Mouse (Mus musculus): ENCODE measurements around the gene 1700020L24Rik. TPM values are rescaled to one million over a fixed set of nuclear protein-coding genes. Genes with fewer than 3 reads are reported as not detected.

Gene 1700020L24Rik
- not detected for total RNA-seq (2021)

DNA sequence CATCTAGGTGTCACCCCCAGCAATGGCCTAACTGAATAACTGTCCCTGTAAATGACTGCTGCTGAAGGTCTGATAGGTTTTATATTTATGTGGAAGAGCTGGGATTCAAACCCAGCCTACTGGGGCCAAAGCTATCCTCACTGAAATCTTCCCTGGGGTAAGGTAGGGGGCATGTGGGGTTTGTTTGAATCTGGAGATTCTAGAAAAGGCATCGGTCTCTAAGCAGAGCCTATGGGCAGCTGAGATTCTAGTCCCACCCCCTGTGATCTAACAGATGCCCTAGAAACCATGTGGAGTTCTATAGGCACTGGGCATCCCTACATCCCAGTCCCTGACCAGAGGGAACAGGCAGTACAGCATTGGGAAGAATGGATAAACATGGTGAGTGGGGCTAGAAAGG, at the start of gene 1700020L24Rik:
1700020L24Rik (plus strand) TSS at position 301 of the 400 bp plus-strand sequence.
- intact Hi-C loops (cut with DNase I): no loop called here
- no peak for DNase-seq (ENCODE audit: low spot score in 2 of 2)

DNA sequence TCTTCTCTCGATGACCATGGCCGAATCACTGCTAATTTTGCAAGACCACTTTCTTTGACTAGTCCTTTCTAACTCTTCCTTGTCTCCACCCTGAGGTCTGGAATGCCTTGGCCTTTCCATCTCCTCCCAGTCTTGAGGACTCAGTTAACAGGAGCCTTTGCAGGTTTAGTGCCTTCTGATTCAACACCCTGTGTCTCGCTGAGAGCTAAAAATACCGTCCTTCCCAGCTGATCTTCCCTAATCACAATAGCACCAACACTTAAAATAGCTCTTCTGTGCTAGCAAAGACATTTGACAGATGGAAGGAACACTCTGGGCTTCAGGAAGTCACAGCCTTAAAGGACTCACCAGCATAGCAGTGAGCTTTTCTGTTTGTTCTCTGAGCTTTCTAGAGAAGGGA, 44.4 kb upstream of the 1700020L24Rik start:
- intact Hi-C loops (cut with DNase I): no loop called here
- peak in 1 of 2 experiments; percentile 69 for DNase-seq (ENCODE audit: low spot score in 2 of 2)

DNA sequence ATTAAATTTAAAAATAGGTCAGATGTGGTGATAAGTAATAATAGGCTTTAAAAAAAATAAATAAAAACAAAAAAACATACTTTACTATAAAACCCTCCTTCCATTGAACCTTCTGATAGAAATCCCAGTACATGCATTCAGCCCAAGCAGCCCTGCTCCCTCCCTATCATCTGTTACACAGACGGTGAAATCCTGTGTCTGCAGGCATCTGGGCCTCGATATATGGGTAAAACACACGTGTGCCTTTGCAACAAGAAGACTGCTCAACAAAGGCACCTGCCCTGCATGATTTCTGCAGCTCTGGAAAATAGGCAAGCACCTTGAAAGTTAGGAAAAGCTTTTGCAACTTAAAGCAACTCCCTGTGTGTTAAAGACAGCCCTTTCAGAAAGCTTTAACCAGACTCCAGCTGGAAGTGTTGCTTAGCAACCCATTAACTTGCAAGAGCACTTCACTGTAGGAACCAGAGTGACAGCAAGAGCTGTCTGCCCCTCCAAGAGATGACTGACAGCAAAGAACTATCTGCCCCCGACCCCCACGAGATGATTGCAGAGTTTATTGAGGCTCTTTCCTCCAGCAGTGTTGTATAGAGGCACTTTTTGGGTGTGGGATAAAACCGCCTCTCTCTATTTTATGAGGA, 42.6 kb upstream of the 1700020L24Rik start:
- intact Hi-C loops (cut with DNase I): no loop called here
- DNase-seq (ENCODE audit: low spot score in 2 of 2): peak in 1 of 2 experiments; percentile 46

DNA sequence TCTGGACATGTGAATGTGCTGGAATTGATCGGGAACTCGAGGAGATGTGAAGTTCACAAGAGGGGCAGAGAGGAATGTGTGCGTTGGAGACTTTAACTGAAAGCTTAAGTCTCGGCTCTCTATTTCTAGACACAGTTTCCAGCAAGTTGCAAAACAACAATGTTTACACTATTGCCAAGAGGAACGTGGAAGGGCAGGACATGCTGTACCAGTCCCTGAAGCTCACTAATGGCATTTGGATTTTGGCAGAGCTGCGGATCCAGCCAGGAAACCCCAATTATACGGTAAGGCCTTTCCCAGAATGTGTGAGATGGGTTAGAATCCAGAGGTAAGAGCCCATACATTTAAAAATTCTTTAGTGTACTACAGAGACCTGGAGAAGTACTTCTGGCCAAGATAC, 39.9 kb upstream of the 1700020L24Rik start:
- no peak for DNase-seq (ENCODE audit: low spot score in 2 of 2)
- intact Hi-C loops (cut with DNase I): no loop called here

DNA sequence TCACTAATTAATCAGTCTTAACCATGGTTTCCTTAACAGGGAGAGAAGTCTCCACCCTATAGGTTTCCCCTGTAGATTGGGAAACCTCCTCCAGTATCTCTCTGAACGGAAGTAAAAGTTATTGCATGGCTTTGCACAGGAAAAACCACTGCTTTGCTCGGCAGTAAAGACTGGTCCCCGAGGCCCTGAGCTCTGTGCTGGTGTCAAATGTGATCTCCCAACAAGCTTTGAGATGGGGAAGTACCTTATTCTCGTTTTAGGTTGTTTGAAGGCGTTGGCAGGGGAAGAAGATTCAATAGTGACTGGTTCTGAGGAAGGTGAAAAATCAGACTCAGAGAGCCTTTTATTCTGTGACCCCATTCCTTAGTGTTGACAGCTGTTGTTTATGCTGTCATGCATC, 38.8 kb upstream of the 1700020L24Rik start:
- intact Hi-C loops (cut with DNase I): no loop called here
- no peak for DNase-seq (ENCODE audit: low spot score in 2 of 2)

DNA sequence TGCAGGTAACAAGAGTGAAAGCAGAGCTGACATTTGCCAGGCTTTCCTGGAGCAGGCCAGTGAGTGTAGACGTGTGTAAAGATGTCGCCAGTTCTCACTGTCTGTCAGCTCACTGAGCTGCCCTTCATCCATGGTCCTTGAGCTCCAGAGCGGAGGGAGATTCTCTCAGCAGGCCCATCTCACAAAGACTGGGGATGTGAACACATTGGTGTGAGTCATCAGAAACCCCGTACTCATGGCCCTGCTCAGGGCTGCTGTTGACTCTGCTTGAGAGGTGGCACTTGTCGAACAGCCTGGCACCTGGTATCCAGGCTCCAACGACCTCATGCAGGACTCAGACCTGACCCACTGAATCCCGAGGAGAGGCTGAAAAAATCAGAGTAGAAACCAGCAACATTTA, 33.7 kb upstream of the 1700020L24Rik start:
- intact Hi-C loops (cut with DNase I): no loop called here

DNA sequence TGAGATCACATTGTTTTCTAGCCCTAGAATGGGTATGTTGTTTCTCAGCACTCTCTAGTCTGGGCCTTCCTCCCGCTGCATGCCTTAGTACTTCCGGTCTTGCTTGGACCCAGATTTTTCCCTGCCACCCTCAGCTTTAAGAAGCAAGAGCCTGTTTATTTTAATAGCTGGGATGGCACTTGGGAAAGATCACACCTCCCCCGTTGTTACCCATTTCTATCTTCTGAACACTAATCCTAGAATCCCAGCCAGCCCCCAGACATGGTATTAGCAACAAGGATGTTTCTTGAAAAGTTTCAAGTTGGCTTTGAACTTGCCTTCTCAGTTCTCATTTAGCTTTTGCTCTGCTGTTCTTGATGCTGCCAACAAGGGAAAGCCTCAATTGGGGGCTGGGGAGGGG, 31.1 kb upstream of the 1700020L24Rik start:
- intact Hi-C loops (cut with DNase I): loop anchor here (5.0 kb wide), 1 partner anchor 34 kb away; no protein-coding TSS in a partner anchor
- peak in 1 of 2 experiments; percentile 86 for DNase-seq (ENCODE audit: low spot score in 2 of 2)

More for the DNA sequence above, 33.7 kb upstream of the 1700020L24Rik start:
- DNase-seq (ENCODE audit: low spot score in 2 of 2): no peak

DNA sequence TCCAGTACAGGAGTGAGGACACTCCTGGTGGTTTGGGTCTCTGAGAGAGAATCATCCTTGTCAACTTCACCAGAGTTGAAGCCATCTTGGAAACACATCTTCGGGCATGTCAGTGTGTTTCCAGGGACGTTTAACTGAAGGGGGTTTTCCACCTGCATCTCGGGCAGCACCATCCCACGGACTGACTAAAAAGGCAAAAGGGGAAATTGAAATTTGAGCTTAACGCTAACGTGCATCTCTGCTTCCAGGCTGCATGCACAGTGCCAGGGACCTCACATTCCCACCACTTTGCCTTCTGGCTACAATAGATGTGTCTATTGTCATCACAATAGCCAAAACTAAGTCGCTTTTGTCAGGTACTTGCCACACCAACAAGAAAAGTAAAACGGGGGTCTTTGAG, 29.2 kb upstream of the 1700020L24Rik start:
- no peak for DNase-seq (ENCODE audit: low spot score in 2 of 2)
- intact Hi-C loops (cut with DNase I): loop anchor here (5.0 kb wide), 1 partner anchor 36 kb away; no protein-coding TSS in a partner anchor

DNA sequence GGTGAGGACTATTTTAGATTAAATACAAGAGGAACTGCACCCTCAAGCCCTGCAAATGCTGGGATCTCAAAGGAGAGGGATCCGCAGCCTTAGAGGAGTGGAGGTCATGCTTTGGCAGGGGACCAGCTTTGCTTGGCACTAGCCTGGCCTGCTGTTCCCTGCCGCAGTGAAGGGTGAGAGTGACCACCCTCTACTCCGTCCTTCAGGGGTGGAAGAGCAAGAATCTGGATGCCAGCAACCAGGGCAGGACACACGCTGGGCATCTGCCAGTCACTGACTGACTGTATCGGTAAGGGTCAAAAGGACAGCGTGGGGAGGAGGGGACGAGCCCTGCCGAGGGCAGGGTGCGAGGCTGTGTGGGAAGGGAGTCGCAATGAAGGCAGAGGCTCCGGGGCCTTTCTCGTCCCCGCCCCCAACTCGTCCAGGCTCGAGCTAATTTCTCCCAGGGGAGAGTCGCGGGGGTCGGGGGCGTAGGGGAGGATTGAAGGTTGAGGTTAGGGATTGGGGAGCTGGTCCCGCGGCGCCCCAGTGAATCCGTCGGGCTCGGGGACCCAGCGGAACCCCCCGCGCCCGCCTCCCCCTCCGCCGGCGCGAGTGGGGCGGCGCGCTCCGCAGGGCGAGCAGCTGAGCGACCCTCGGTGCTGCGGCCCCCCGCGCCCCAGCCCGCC, 28.3 kb upstream of the 1700020L24Rik start, which contains the start of gene Rasl10b:
Rasl10b (plus strand) TSS at position 51 of the 668 bp plus-strand sequence.
- intact Hi-C loops (cut with DNase I): loop anchor here (5.0 kb wide), 1 partner anchor 37 kb away; no protein-coding TSS in a partner anchor
- peak in 1 of 2 experiments; percentile 9 for DNase-seq (ENCODE audit: low spot score in 2 of 2)

DNA sequence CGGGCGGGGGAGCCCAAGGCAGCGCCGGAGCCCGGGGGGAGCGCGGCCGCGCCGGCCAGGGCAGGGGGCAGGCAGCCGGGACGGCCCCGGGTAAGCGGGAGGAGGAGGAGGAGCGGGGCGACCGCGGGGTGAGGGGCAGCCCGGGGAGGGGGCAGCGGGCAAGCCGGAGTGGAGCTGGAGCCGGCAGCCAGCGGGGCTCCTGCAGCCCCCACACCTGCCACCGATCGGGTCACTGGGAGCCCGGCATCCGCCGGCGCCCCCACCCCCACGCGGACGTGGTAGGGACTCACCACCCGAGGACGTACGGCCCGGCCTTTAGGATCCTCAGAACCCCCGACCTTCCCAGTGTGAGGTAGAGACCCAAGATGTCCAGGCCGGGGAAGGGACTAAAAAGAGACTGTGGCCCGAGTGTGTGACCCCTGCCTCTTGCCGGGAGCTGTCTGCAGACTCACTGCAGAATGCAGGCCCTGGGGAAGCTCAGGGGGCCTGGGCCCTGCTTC, 27.6 kb upstream of the 1700020L24Rik start:
- no peak for DNase-seq (ENCODE audit: low spot score in 2 of 2)
- intact Hi-C loops (cut with DNase I): loop anchor here (5.0 kb wide), 1 partner anchor 38 kb away; no protein-coding TSS in a partner anchor

DNA sequence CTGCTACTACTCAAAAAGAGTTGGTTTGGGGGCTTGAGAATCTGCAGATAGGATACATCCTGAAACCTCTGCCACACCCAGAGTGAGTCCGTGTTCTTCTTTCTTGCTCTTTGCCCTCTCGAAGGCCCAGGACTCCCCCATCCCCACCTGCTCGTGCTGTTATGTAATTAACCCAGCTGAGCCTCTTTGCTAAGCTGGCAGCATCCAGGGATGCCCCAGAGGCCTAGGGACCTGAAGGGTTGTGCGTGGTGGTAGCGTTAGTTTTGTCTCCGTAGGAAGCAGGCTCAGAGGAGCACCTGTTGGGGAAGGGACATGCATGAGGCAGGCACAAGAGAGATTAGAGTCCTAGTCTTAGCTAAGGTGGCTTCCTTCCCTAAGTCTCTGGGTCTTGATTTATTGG, 27.0 kb upstream of the 1700020L24Rik start:
- intact Hi-C loops (cut with DNase I): no loop called here

DNA sequence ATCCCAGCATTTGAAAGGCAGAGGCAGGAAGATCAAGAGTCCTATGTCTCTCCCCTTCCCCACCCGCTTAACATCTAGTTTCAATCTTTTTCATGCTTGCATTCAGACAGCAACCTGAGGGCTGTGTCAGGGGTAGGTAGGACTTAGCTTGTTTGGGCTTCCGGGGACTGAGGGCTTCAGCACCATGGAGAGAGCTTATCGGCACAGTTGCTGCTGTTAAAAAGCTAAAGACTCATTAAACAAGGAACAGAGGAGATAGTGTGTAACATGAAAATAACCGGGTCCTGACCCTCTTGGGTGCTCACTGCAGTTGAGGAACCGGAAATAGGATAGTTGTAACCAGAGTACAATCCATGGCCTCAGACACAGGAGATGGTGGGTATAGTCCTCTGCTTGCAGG, 20.4 kb upstream of the 1700020L24Rik start:
- peak in 1 of 2 experiments; percentile 33 for DNase-seq (ENCODE audit: low spot score in 2 of 2)
- intact Hi-C loops (cut with DNase I): no loop called here

More for the DNA sequence above, 27.0 kb upstream of the 1700020L24Rik start:
- no peak for DNase-seq (ENCODE audit: low spot score in 2 of 2)

DNA sequence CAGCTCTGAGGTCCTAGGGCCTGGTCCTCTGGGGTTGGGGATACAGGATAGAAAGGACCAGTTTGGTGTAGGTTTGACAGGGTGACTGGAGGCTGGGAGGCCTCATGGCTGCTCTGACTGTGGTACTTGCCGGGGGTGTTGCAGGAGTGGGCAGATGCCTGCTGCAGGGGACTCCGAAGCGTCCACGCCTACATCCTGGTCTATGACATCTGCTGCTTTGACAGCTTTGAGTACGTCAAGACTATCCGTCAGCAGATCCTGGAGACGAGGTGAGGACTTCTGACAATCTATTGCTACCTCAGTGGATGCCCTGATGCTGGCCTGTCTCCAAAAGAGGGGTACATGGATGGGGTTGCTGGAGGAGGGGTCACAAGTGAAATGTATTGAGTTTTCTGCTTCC, 19.8 kb upstream of the 1700020L24Rik start:
- peak; percentile 34 to 71 for DNase-seq (ENCODE audit: low spot score in 2 of 2)
- intact Hi-C loops (cut with DNase I): no loop called here

DNA sequence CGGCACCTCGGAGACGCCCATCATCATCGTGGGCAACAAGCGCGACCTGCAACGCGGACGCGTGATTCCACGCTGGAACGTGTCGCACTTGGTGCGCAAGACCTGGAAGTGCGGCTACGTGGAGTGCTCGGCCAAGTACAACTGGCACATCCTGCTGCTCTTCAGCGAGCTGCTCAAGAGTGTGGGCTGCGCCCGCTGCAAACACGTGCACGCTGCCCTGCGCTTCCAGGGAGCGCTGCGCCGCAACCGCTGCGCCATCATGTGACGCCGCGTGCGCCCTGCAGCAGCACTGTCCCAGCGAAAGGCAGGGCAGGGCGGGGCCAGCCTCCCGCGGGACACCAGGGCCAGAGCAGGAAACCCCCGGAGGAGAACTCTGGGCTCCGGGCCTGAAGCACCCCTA, 18.9 kb upstream of the 1700020L24Rik start:
- intact Hi-C loops (cut with DNase I): no loop called here

DNA sequence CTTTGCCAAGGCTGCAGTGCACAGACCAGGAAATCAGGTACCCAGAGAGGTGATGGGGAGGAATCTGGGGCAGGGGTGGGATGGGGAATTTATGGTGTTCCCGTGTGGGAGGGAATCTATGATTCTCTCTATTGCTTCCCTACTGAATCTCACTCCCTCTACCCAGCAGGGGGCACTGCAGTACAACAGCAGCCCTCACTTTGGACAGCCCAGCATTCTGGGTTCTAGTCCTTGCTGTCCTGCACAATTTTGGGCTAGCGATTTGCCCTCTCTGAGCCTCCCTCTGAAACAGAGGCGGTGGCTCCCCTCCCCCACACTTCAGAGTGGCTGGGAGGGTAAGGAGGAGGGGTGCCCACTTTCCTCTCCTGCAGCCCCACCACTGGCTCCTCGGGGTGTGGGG, 17.1 kb upstream of the 1700020L24Rik start:
- intact Hi-C loops (cut with DNase I): no loop called here
- peak in 1 of 2 experiments; percentile 38 for DNase-seq (ENCODE audit: low spot score in 2 of 2)

More for the DNA sequence above, 18.9 kb upstream of the 1700020L24Rik start:
- peak; percentile 73 to 83 for DNase-seq (ENCODE audit: low spot score in 2 of 2)

DNA sequence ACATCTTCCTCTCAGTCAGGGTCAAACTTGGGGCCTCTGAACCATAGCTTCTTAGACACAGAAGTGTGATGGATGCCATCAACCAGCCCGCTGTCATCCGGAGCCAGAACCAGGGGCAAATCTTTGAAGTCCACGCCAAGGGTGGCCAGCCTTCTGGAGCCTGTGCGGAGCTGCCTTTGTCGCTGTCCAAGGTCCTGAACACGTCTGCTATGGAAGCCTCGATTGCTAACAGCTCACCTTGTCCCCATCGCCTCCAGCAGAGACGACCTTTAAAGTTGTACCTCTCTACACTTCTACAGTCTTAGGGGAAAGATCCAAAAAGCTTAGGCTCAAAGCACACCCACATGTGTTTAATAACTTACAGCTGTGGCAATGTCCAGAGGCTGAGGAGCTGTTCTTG, 16.2 kb upstream of the 1700020L24Rik start:
- peak in 1 of 2 experiments; percentile 14 for DNase-seq (ENCODE audit: low spot score in 2 of 2)
- intact Hi-C loops (cut with DNase I): no loop called here

DNA sequence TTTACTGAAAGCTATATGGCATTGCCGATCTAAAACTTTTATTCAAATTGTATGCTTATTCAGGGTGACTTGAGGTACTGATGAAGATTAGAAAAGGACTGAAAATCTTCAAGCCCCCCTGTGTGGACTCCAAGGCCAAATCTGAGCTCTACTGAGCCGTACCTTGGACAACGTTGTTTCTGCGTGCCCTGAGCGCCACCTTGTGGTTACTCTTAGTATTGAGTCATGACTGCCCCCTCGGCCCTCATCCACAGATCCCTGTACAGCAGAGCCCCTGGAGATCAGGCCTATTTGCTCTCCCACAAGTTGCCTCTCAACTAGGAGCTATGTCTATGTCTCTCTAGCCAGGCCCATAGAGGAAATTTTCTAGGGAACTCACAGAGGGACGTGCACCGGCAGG, 12.8 kb upstream of the 1700020L24Rik start:
- intact Hi-C loops (cut with DNase I): loop anchor here (2.0 kb wide), 2 partner anchors 68 to 98 kb away; no protein-coding TSS in a partner anchor
- peak; percentile 80 for DNase-seq (ENCODE audit: low spot score in 2 of 2)

DNA sequence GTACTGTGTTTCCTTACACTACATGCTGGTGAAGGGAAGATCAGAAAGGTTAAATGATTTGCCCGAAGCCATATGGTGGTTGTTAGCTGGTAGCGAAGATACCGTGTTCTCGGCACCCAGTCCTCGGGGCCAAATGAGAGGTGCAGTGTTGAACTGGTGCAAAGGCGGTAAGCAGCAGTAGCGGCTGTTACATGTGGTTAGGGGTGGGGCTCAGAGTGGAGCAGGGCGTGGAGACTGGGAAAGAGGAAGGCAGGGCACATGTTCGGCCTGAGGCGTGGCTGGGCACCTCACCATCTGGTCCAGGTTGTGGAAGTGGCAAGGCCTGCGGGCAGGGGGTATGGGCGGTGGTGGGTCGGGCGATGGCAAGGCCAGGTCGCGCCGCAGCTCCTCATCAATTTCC, 10.5 kb upstream of the 1700020L24Rik start:
- intact Hi-C loops (cut with DNase I): no loop called here
- DNase-seq (ENCODE audit: low spot score in 2 of 2): no peak

DNA sequence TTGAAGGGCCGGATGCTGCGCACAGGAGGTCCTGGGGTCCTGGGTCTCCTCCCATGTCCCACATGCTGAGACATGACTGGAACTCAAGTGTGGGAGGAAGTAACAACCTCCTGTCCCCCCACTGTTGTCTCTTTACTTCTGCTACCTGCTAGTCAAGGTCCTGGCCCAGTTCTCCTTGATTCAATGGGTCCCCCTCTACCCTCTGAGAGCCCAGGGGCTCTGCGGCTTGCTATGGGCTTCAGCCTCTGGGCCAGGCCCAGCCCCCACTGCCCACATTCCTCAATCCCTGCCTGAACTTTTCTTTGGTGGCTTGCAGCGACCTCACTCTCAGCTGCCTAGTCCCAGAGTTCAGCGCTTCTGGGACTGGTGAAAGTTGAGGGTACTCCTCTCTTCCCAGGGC, 8.1 kb upstream of the 1700020L24Rik start, which contains the start of gene Gas2l2:
Gas2l2 (minus strand) TSS at position 101 of the 400 bp plus-strand sequence.
- intact Hi-C loops (cut with DNase I): no loop called here
- DNase-seq (ENCODE audit: low spot score in 2 of 2): no peak

DNA sequence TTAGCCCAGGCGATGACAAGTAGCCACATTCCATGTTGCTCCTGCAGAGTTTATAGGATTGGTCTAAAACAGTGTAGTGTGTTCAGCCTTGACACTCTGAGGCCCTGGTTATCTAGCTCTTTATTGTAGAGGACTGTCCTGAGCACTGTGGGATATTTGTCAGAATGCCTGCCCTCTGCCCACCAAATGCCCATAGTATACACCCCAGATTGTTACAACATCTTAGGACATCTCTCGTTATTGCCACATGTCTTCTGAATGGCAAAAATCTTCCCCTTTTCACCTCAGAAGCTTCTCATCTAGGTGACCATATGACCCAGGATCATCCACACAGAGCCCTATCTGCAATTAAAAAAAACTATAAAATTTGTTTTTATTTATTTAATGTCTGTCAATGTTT, 4.9 kb upstream of the 1700020L24Rik start:
- no peak for DNase-seq (ENCODE audit: low spot score in 2 of 2)
- intact Hi-C loops (cut with DNase I): no loop called here
